Mouse (Mus musculus) mouse embryonic stem cell (cell line): Measurements from ENCODE around the gene Hes6.

Source experiments
- in situ Hi-C, 2 experiments: fragments of 300-500 bp; cut with MboI; formaldehyde crosslinking; loops; 1 replicate in 1 of 2; 3 replicates in 1 of 2; pipeline ENCODE4 v1.14.3; 2019 to 2020; ENCODE audit warnings: low sequenced_read_pairs in 2 of 2, low pct_unique_long_range_greater_than_20kb in 1 of 2, mixed read lengths in 1 of 2; ENCODE audit not compliant: unreplicated experiment in 1 of 2

Gene Hes6

GRCm38 (mm10) chr1:91413898-91414594 lies at the start of gene Hes6:
Gene Hes6, minus strand, starts transcription at chr1:91414038.
- in situ Hi-C loops: no loop called here

- in situ Hi-C loops: no loop called here
Measured at GRCm38 (mm10) chr1:91463336-91463995, 49.6 kb upstream of the Hes6 start.

- in situ Hi-C loops: no loop called here
Measured at GRCm38 (mm10) chr1:91460564-91460963, 46.7 kb upstream of the Hes6 start.

GRCm38 (mm10) chr1:91460069-91460468 lies 46.2 kb upstream of the Hes6 start:
- in situ Hi-C loops: no loop called here

- in situ Hi-C loops: no loop called here
Measured at GRCm38 (mm10) chr1:91459059-91459809, 45.4 kb upstream of the Hes6 start, which contains the start of gene Per2. Gene Per2, minus strand, starts transcription at chr1:91459324.

- in situ Hi-C loops: no loop called here
Measured at GRCm38 (mm10) chr1:91458223-91458861, 44.5 kb upstream of the Hes6 start.

- in situ Hi-C loops: no loop called here
Measured at GRCm38 (mm10) chr1:91457698-91458097, 43.9 kb upstream of the Hes6 start.

- in situ Hi-C loops: no loop called here
Measured at GRCm38 (mm10) chr1:91457116-91457515, 43.3 kb upstream of the Hes6 start.

- in situ Hi-C loops: no loop called here
Measured at GRCm38 (mm10) chr1:91456301-91456801, 42.5 kb upstream of the Hes6 start.

- in situ Hi-C loops: no loop called here
Measured at GRCm38 (mm10) chr1:91455661-91456161, 41.9 kb upstream of the Hes6 start.

GRCm38 (mm10) chr1:91454927-91455326 lies 41.1 kb upstream of the Hes6 start:
- in situ Hi-C loops: no loop called here

- in situ Hi-C loops: no loop called here
Measured at GRCm38 (mm10) chr1:91454366-91454765, 40.5 kb upstream of the Hes6 start.

- in situ Hi-C loops: no loop called here
Measured at GRCm38 (mm10) chr1:91453932-91454331, 40.1 kb upstream of the Hes6 start.

- in situ Hi-C loops: no loop called here
Measured at GRCm38 (mm10) chr1:91451547-91452084, 37.8 kb upstream of the Hes6 start.

GRCm38 (mm10) chr1:91450851-91451250 lies 37.0 kb upstream of the Hes6 start:
- in situ Hi-C loops: no loop called here

- in situ Hi-C loops: no loop called here
Measured at GRCm38 (mm10) chr1:91448688-91449087, 34.9 kb upstream of the Hes6 start.

- in situ Hi-C loops: no loop called here
Measured at GRCm38 (mm10) chr1:91446511-91446910, 32.7 kb upstream of the Hes6 start.

- in situ Hi-C loops: no loop called here
Measured at GRCm38 (mm10) chr1:91446060-91446459, 32.2 kb upstream of the Hes6 start.
